Mouse (Mus musculus): Measurements from ENCODE around the gene Rtf2. TPM values are rescaled to one million over a fixed set of nuclear protein-coding genes. Genes with fewer than 3 reads are reported as not detected.

Rtf2 gene
- polyA plus RNA-seq, 1 experiment from 2014 or later, result 74.1 TPM

GRCm38 (mm10) chr2:172447317-172447716 is 7.0 kb downstream of the Rtf2 start:
- H3K9ac ChIP-seq (replicated peaks; ENCODE audit: low read depth, low read length), result no peak overlapping the region

GRCm38 (mm10) chr2:172448329-172448728 is 8.0 kb downstream of the Rtf2 start:
- no peaks in the 10 kb centered on the region for H3K9me3 ChIP-seq (ENCODE audit: control insufficient read depth, low read depth, low read length)
- no peak overlapping the region for H3K27ac ChIP-seq (ENCODE audit: low read length)
- H3K4me3 ChIP-seq (ENCODE audit: low read depth, low read length), result no peak overlapping the region
- H3K27me3 ChIP-seq (ENCODE audit: control insufficient read depth, insufficient read depth, low read length), result no peaks in the 10 kb centered on the region
- H3K9ac ChIP-seq (replicated peaks; ENCODE audit: low read depth, low read length), result no peak overlapping the region
- H3K36me3 ChIP-seq (ENCODE audit: control insufficient read depth, insufficient read depth, low read length), result peaks cover 62% of the 10 kb centered on the region
- H3K4me1 ChIP-seq (ENCODE audit: control insufficient read depth, insufficient read depth, low read length), result no peaks in the 10 kb centered on the region
- no peak for ATAC-seq (ENCODE audit: insufficient number of reproducible peaks, insufficient read depth, low FRiP score, low read depth)
- H3K4me2 ChIP-seq (replicated peaks; ENCODE audit: low read depth, low read length), result no peak overlapping the region
- 77% methylated on average over 4 of the region's 4 CpGs for WGBS

More at GRCm38 (mm10) chr2:172447317-172447716, 7.0 kb downstream of the Rtf2 start:
- Histone ChIP-seq H3K27me3 (ENCODE audit: control insufficient read depth, insufficient read depth, low read length) (no peaks in the 10 kb centered on the region), H3K9me3 (ENCODE audit: control insufficient read depth, low read depth, low read length) (no peaks in the 10 kb centered on the region), H3K27ac (ENCODE audit: low read length) (no peak overlapping the region), H3K4me1 (ENCODE audit: control insufficient read depth, insufficient read depth, low read length) (no peaks in the 10 kb centered on the region), H3K4me3 (ENCODE audit: low read depth, low read length) (no peak overlapping the region), H3K36me3 (ENCODE audit: control insufficient read depth, insufficient read depth, low read length) (peaks cover 57% of the 10 kb centered on the region), H3K4me2 (replicated peaks; ENCODE audit: low read depth, low read length) (no peak overlapping the region)
- no peak for ATAC-seq (ENCODE audit: insufficient number of reproducible peaks, insufficient read depth, low FRiP score, low read depth)
- WGBS, result 87% methylated on average over 6 of the region's 6 CpGs

- H3K4me2 ChIP-seq (replicated peaks; ENCODE audit: low read depth, low read length), result no peak overlapping the region
- ATAC-seq (ENCODE audit: insufficient number of reproducible peaks, insufficient read depth, low FRiP score, low read depth), result no peak
- no peak overlapping the region for H3K27ac ChIP-seq (ENCODE audit: low read length)
- no peak overlapping the region for H3K4me3 ChIP-seq (ENCODE audit: low read depth, low read length)
- H3K9ac ChIP-seq (replicated peaks; ENCODE audit: low read depth, low read length), result no peak overlapping the region
- WGBS, result 88% methylated on average over 6 of the region's 6 CpGs
- no peaks in the 10 kb centered on the region for H3K27me3 ChIP-seq (ENCODE audit: control insufficient read depth, insufficient read depth, low read length)
- no peaks in the 10 kb centered on the region for H3K4me1 ChIP-seq (ENCODE audit: control insufficient read depth, insufficient read depth, low read length)
- H3K9me3 ChIP-seq (ENCODE audit: control insufficient read depth, low read depth, low read length), result no peaks in the 10 kb centered on the region
- H3K36me3 ChIP-seq (ENCODE audit: control insufficient read depth, insufficient read depth, low read length), result peaks cover 57% of the 10 kb centered on the region
Observed at GRCm38 (mm10) chr2:172450640-172451039, 10.3 kb downstream of the Rtf2 start.

GRCm38 (mm10) chr2:172452031-172452430 is 11.7 kb downstream of the Rtf2 start:
- Histone ChIP-seq H3K4me1 (ENCODE audit: control insufficient read depth, insufficient read depth, low read length) (no peaks in the 10 kb centered on the region), H3K4me2 (replicated peaks; ENCODE audit: low read depth, low read length) (no peak overlapping the region), H3K9ac (replicated peaks; ENCODE audit: low read depth, low read length) (no peak overlapping the region), H3K4me3 (ENCODE audit: low read depth, low read length) (no peak overlapping the region), H3K27me3 (ENCODE audit: control insufficient read depth, insufficient read depth, low read length) (no peaks in the 10 kb centered on the region), H3K36me3 (ENCODE audit: control insufficient read depth, insufficient read depth, low read length) (peaks cover 47% of the 10 kb centered on the region), H3K27ac (ENCODE audit: low read length) (no peak overlapping the region), H3K9me3 (ENCODE audit: control insufficient read depth, low read depth, low read length) (no peaks in the 10 kb centered on the region)
- ATAC-seq (ENCODE audit: insufficient number of reproducible peaks, insufficient read depth, low FRiP score, low read depth), result no peak
- 93% methylated on average over 4 of the region's 4 CpGs for WGBS

- Histone ChIP-seq H3K27me3 (ENCODE audit: control insufficient read depth, insufficient read depth, low read length) (no peaks in the 10 kb centered on the region), H3K36me3 (ENCODE audit: control insufficient read depth, insufficient read depth, low read length) (peaks cover 43% of the 10 kb centered on the region), H3K9me3 (ENCODE audit: control insufficient read depth, low read depth, low read length) (no peaks in the 10 kb centered on the region), H3K4me1 (ENCODE audit: control insufficient read depth, insufficient read depth, low read length) (no peaks in the 10 kb centered on the region), H3K4me3 (ENCODE audit: low read depth, low read length) (no peak overlapping the region), H3K4me2 (replicated peaks; ENCODE audit: low read depth, low read length) (no peak overlapping the region), H3K27ac (ENCODE audit: low read length) (no peak overlapping the region), H3K9ac (replicated peaks; ENCODE audit: low read depth, low read length) (no peak overlapping the region)
- ATAC-seq (ENCODE audit: insufficient number of reproducible peaks, insufficient read depth, low FRiP score, low read depth), result no peak
- WGBS, result 96% methylated on average over 10 of the region's 10 CpGs
Observed at GRCm38 (mm10) chr2:172452458-172452857, 12.1 kb downstream of the Rtf2 start.

GRCm38 (mm10) chr2:172458496-172458895 is 18.1 kb downstream of the Rtf2 start, which contains the start of gene Gcnt7:
TSS of gene Gcnt7 (minus strand) at chr2:172458596.
- no peak within 1 kb of the TSS for H3K4me2 ChIP-seq (replicated peaks; ENCODE audit: low read depth, low read length)
- no peaks in the 10 kb centered on the region for H3K27me3 ChIP-seq (ENCODE audit: control insufficient read depth, insufficient read depth, low read length)
- no peak for ATAC-seq (ENCODE audit: insufficient number of reproducible peaks, insufficient read depth, low FRiP score, low read depth)
- no peaks in the 10 kb centered on the region for H3K9me3 ChIP-seq (ENCODE audit: control insufficient read depth, low read depth, low read length)
- no peaks in the 10 kb centered on the region for H3K4me1 ChIP-seq (ENCODE audit: control insufficient read depth, insufficient read depth, low read length)
- no peak within 1 kb of the TSS for H3K27ac ChIP-seq (ENCODE audit: low read length)
- H3K4me3 ChIP-seq (ENCODE audit: low read depth, low read length), result no peak within 1 kb of the TSS
- no peak within 1 kb of the TSS for H3K9ac ChIP-seq (replicated peaks; ENCODE audit: low read depth, low read length)
- WGBS, result 78% methylated on average over 11 of the region's 11 CpGs
- no peaks in the 10 kb centered on the region; the same call in 1 of the 2 replicates for H3K36me3 ChIP-seq (ENCODE audit: control insufficient read depth, insufficient read depth, low read length)

- 63% methylated on average over 2 of the region's 2 CpGs for WGBS
Observed at GRCm38 (mm10) chr2:172460647-172461046, 20.3 kb downstream of the Rtf2 start.

GRCm38 (mm10) chr2:172462813-172463212 is 22.5 kb downstream of the Rtf2 start:
- Histone ChIP-seq H3K4me3 (ENCODE audit: low read depth, low read length) (no peak overlapping the region), H3K9ac (replicated peaks; ENCODE audit: low read depth, low read length) (no peak overlapping the region), H3K27me3 (ENCODE audit: control insufficient read depth, insufficient read depth, low read length) (no peaks in the 10 kb centered on the region), H3K4me2 (replicated peaks; ENCODE audit: low read depth, low read length) (no peak overlapping the region), H3K36me3 (ENCODE audit: control insufficient read depth, insufficient read depth, low read length) (peaks cover 13% of the 10 kb centered on the region), H3K27ac (ENCODE audit: low read length) (no peak overlapping the region), H3K9me3 (ENCODE audit: control insufficient read depth, low read depth, low read length) (no peaks in the 10 kb centered on the region), H3K4me1 (ENCODE audit: control insufficient read depth, insufficient read depth, low read length) (no peaks in the 10 kb centered on the region)
- WGBS, result 88% methylated on average over 4 of the region's 4 CpGs
- ATAC-seq (ENCODE audit: insufficient number of reproducible peaks, insufficient read depth, low FRiP score, low read depth), result no peak

More at GRCm38 (mm10) chr2:172460647-172461046, 20.3 kb downstream of the Rtf2 start:
- Histone ChIP-seq H3K4me3 (ENCODE audit: low read depth, low read length) (no peak overlapping the region), H3K9me3 (ENCODE audit: control insufficient read depth, low read depth, low read length) (no peaks in the 10 kb centered on the region), H3K4me2 (replicated peaks; ENCODE audit: low read depth, low read length) (no peak overlapping the region), H3K4me1 (ENCODE audit: control insufficient read depth, insufficient read depth, low read length) (no peaks in the 10 kb centered on the region), H3K9ac (replicated peaks; ENCODE audit: low read depth, low read length) (no peak overlapping the region), H3K27ac (ENCODE audit: low read length) (no peak overlapping the region), H3K27me3 (ENCODE audit: control insufficient read depth, insufficient read depth, low read length) (no peaks in the 10 kb centered on the region), H3K36me3 (ENCODE audit: control insufficient read depth, insufficient read depth, low read length) (peaks cover 8% of the 10 kb centered on the region; the same call in 1 of the 2 replicates)
- no peak for ATAC-seq (ENCODE audit: insufficient number of reproducible peaks, insufficient read depth, low FRiP score, low read depth)

GRCm38 (mm10) chr2:172466427-172467132 is 26.2 kb downstream of the Rtf2 start:
- H3K4me3 ChIP-seq (ENCODE audit: low read depth, low read length), result no peak overlapping the region
- no peak for ATAC-seq (ENCODE audit: insufficient number of reproducible peaks, insufficient read depth, low FRiP score, low read depth)
- peaks cover 18% of the 10 kb centered on the region for H3K36me3 ChIP-seq (ENCODE audit: control insufficient read depth, insufficient read depth, low read length)
- no peak overlapping the region for H3K27ac ChIP-seq (ENCODE audit: low read length)
- no peak overlapping the region for H3K4me2 ChIP-seq (replicated peaks; ENCODE audit: low read depth, low read length)
- 91% methylated on average over 11 of the region's 11 CpGs for WGBS
- H3K27me3 ChIP-seq (ENCODE audit: control insufficient read depth, insufficient read depth, low read length), result no peaks in the 10 kb centered on the region
- H3K9me3 ChIP-seq (ENCODE audit: control insufficient read depth, low read depth, low read length), result no peaks in the 10 kb centered on the region
- no peak overlapping the region for H3K9ac ChIP-seq (replicated peaks; ENCODE audit: low read depth, low read length)
- no peaks in the 10 kb centered on the region for H3K4me1 ChIP-seq (ENCODE audit: control insufficient read depth, insufficient read depth, low read length)

All from stomach, embryonic 14.5 days (tissue).